Mouse (Mus musculus) right cerebral cortex, postnatal 36 days (tissue): ENCODE data around the gene Eif4ebp2.

Experiments used
- DNase-seq, 2 experiments: peaks; one replicate each; pipeline ENCODE4 v3.0.0; 2022; ENCODE audit warnings: low spot score in 2 of 2, mixed read lengths in 1 of 2

The Eif4ebp2 gene

DNA sequence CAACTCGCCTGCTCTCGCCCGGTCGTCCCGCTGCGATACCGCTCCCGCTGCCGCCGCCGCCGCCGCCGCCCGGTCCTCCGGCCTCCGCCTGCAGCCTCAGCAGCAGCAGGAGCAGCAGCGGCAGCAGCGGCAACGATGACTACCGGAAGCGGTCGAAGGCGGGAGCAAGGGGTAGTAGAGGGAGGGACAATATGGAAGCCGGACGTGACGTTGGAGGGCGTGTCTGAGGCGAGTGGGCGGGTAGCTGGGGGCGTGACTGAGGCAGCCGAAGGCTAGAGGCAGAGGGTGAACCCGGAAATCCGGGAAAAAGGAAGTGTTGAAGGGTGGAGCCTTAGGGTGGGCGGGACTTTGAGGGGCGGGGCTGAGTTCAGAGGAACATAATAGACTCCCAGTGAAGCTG lies at the start of gene Eif4ebp2:
TSS of gene Eif4ebp2 (minus strand) at position 17 of the 400 bp plus-strand sequence.
- peak; percentile 96 to 97 for DNase-seq

DNA sequence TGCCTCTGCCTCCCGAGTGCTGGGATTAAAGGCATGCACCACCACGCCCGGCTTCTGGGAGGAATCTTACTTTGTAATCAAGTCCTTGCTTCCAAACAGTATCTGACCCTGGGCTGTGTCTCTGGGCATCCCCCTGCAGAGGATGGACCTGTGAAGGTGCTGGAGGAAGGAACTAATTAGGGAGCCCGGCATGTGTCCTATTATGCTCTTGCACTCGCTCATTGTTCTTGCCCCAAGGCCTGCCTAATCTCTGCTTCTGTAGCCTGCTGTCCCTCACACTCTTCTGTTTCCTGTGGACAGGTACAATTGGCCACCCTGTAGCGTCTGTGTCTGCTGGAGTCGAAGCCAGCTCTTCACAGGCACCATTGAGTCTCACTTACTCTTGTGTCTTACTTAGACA lies 48.3 kb upstream of the Eif4ebp2 start:
- DNase-seq, result no peak

DNA sequence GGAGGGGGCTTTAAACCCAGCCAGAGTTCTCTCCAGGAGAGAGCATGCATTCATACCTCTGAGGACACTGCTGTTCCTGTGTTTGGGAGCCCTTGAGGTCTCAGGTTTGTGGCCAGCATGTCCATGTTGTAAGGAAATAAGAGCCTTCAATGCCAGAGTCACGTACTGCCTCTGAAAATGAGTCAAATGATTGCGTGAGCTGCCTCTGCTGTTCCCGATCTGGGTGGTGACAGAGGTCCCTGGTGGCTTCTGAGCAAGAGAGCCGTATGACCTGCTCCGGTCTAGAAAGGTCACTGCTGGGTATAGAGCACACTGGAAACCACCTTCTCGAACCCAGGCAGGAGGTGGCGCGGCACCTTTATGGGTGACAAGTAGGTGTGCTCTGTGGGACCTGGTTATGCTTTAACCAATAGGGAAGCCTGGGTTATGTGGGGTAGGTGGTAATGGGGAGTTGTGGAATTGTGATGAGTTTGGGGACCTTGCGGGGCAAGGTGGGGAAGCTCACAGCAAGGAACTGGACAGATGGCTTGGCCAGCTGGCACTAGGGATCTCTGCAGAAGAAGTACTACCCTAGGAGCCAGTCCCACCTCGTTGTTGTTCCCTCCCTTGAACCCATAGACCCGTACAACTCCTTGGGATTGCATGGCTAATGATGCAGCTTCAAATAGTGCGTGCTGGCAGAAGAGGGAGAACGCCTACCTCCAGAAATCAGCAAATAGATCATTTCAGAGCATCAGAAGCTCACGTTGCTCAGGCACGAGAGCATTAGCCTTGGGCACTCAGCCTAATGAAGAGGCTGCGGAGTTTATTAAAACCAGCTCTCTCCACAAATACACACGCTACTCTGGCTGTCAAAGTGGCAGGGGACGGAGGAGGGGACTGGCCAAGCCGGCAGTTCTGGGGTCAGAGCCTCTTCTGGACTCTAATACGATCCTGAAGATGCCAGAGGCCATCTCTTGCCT lies 47.3 kb upstream of the Eif4ebp2 start:
- no peak for DNase-seq

DNA sequence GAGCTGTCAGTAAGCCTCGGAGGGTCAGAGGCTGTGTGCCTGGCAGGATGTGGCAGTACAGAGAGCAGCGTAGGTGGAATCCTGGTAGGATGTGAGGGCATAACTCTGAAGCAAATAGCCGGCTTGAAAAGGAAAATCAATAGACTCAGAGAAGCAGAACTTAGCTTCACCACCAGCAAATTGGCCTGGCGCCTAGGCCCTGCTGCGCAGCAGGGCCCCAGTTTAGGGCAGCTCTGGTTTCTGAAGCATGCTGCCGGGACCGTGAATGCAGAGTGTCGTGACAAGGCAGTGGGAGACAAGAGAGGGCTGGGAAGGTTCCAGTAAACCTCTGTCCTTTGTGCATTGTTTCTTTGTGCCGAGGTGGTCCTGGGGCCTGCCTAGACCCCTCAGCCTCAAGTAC lies 43.8 kb upstream of the Eif4ebp2 start:
- no peak for DNase-seq

DNA sequence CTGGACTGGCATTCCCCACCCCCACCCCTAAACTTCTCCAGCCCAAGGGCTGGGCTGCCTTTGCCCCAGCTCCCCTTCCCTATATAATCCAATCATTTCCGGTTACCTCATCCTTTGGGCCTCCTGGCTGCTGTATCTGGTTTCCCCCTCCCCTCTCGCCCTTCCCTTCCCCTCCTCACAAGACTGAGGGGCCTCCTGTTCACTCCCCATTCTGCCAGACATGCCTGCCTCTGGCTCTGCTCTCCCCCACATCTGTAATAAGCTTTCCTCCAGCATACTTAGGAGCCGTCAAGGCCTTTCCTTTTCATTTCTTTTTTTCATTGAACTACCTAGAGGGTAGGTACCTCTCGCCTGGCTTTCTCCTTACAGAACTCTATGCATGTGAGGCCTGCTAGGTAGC lies 43.0 kb upstream of the Eif4ebp2 start:
- no peak for DNase-seq

DNA sequence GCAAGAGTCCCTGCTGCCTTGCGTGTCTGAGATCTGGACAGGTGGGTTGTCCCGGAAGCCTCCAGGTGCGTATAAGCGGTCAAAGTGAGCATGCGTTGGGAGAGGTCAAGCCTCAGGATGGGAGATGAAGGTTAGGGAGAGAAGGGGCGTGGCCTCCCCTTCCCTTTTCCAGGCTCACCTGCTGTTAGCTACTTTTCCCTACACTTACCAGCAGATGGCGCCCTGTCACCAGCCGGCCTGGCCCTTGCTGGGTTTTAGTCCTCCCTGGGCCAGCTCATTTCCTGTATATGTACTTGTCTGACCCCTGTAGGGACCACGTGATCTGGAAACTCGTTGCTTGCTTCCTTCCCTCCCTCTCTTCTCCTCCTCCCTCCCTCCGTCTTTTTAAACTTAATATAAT lies 39.6 kb upstream of the Eif4ebp2 start:
- peak; percentile 39 to 59 for DNase-seq

DNA sequence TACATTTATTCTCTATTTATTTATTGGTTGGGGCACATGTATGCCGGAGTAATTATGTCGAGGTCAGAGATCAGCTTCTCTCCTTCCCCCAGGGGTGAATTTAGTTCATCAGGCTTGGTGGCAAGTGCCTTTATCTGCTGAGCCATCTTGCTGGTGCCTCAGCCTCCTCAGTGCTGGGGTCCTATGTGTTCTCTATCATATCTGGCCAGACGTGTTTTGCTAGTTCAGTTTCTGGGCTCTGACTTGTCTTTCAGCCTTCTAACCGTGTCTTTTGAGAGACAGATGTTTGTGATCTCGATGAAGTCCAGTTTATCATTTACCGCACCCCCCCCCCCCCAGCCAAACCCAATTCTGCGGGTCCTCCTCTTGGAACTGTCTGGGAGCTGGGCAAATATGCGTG lies 39.1 kb upstream of the Eif4ebp2 start:
- no peak for DNase-seq

DNA sequence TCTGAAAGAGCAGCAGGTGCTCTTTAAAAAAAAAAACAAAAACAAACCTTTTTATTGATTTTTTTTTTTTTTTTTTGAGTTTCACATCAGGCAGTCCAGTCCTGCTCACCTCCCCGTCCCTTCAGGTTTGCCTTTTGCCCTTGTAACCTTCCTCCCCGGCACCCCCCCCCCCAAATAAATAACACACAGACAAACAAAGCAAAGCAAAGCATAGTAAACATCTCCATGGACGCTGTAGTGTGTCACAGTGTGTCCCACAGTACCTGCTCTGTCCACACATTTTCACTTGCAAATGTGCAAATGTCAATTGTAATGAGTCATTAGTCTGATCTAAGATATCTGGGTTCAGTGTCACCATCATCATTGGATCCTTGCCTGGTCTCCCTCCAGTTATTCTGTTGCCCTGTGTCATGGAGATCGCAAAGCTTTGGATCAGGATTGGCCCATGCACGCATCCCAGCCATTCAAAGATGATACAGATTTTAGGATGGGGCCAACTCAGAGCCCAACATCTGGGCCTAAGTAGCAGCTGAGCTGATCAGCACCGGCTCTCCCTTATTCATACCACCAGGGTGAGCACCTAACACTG lies 36.2 kb upstream of the Eif4ebp2 start:
- DNase-seq, result no peak

DNA sequence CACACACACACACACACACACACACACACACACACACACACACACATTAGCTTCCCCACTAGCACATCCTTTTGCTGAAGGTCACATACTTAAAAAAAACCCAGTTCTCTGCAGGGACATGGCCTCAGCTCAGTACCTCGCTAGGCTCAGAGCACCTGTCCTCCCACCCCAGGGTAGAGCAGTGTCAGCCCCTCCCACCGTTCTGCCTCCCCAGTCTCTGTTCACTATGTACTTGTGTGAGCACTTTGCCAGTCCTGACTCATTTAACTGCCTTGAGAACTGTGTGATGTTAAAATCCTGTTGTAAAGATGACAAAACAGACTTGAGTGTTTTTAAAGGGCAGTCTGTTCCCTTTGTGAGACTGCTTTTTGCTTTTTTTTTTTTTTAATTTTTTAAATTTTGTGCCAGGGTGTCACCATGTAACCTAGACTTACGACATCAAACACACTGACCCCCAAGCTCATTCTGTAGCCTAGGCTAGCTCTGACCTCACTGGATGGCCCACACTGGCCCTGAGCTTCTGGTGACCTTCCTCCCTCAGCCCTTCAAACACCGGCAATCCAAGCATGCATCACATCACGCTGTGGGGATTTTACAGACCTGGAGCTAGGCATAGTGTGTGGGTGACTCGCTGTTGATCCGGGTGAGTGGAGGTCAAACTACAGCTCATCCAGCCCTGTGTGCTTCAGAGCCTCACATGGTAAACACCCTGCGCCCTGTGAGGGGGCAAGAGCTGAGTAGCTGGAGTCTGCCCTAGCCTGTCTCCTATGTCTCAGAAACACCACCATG lies 34.3 kb upstream of the Eif4ebp2 start:
- DNase-seq, result no peak

DNA sequence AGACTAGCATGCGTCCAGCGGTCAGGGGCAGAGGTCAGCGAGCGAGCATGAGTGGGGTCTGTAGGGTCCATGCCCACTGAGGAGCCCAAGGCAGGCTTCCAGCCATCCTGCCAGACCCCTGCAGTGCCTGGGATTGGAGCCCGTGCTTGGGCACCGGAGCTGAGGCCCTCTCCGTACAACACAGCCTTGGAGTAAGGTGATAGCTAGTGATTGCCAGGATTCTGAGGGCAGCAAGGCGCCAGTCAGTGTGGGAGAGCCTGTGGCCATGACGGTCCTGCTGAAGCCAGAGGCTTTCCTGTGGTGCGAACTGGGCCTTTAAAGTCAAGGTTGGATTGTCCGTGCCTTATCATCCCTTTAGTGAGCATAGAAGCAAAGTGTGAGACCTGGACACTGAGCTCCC lies 32.3 kb upstream of the Eif4ebp2 start:
- DNase-seq, result no peak

DNA sequence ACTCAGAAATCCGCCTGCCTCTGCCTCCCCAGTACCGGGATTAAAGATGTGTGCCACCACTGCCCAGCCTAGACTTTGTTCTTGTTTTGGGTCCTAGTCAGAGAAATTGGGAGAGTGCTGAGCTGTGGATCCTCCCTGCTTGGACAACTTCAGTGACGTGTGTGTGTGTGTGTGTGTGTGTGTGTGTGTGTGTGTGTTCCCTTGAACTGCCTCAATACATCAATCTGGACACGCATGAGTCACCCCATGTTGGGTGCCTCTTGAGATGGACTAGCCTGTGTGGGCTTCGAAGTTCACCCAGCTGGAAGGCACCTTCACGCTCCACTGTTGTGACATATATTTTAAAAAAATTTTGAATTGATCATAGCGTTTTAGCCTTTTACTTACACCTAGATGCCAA lies 30.3 kb upstream of the Eif4ebp2 start:
- DNase-seq, result no peak

DNA sequence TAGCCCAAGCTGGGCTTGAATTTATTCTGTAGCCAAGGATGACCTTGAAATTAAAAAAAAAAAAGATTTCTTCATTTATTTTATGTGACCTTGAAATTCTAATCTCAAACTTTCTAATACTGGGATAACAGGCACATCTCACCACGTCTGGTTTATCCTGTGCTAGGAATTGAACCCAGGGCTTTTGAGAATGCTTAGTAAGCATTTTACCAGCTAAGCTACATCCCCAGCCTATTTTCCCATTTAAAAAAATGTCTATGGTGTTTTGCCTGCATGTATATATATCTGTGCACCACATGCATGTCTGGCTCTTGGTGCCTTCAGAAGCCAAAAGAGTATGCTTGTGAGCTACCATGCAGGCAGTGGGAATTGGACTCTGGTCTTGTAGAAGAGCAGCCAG lies 28.0 kb upstream of the Eif4ebp2 start:
- DNase-seq, result no peak

DNA sequence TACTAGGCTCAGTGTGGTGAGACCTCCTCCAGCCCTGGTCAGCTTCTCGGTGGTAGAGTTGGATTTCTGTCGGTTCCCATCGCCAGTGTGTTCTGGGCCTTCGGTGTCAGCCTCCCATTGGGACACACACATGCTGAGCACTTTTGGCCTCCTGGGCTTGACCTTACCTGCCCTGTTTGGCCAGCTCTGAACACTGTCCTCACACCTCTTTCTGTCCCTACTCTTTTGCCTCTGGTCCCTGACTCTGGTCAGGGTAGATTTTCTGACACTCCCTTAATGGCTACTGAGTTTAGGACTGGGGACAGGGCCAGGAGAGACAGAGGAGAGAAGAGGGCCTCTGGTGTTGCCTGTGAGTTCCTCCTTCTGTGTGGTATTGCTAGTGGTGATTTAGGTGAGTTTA lies 27.5 kb upstream of the Eif4ebp2 start:
- no peak for DNase-seq

DNA sequence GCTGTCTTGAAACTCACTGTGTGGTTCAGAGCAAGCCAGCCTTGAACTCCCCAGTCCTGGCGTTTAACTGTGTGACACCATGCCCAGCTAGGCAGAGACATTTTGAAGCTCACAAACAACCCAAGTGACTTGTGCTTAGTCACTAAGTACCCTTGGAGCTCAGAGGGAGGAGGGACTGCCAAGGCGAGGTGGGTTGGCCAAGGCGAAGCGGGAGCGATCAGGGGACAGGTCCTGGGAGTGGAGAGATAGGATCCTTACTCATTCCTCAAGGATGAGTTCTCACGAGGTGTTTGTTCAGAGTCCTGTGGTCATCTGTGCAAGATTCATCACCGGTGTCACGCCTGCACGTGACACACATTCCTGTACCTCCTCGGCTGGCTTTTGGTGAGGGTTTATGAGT lies 27.0 kb upstream of the Eif4ebp2 start:
- DNase-seq, result no peak

DNA sequence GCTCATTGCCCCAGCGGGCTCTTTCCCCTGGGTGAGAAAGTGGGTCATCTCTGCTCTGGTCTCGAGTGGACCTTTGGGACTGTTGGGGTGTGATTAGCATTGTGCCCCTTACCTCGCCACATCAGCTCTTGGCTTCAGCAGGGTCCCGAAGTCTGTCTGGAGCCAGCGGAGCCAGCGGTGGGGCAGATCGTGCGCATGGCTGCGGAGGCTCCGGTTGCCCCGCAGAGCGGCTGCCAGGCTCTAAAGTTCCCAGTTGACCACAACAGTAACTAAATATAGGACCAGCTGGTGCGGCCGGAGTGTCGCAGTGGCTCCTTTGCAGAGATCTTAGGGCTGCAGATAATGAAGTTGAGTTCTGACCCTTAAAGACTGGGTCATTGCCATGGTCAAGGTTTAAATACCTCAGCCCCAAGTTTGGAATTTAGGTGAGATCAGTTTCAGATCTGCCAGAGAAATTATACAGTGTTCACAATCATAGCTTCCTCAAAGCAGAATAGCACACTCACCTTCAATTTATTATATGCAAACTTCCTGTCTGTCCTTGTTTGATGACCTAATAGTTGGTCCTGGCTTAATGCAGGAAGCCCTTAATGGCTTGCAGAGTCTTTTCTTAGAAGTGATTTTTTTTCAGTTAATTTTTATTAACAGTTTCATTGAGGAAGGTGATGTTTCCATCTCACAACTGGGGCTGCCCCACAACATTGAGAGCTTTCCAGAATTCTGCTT lies 24.1 kb upstream of the Eif4ebp2 start:
- DNase-seq, result no peak

DNA sequence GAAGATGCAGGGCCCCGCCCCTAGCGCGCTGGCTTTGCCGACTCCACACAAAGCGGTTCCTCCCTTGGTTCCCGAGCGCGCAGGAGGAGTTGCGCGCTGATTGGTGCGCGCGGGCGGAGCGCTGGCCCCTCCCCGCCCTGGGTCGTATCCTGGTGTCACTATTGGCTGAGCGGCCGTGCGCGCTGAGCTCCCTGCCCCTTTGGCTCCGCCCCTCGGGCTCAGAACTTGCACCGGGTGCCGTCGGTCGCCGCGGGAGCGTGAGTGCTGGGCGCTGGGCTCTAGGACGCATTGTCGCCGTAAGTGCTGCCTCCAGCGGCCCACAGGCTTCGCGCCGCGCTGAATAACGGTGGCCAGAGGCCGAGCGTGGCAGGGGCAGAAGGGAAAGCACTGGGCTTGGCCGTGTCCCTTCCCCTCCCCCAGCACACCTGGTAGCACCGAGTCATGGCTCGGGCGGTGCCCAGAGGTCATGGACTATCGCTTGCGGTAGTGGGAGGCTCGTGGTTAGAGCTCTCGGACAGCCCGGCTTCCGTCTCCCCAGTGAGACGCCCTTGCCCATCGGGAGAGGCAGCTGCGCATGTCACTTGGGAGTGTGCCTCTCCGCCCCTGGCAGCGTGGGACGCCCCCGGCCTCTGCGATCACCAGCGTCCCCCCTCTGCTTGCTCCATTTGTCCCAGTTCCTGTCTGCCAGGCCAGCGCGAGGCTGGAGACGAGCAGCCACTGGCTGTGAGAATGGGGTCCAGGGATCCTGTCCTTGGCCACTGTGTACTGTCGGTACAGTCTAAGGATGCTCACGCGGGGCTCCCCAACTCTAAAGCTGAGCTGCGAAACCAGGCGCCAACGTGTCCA lies 23.4 kb upstream of the Eif4ebp2 start, which contains the start of gene Lrrc20:
TSS of gene Lrrc20 (plus strand) at position 208 of the 846 bp plus-strand sequence.
- DNase-seq, result peak; percentile 91 to 94

DNA sequence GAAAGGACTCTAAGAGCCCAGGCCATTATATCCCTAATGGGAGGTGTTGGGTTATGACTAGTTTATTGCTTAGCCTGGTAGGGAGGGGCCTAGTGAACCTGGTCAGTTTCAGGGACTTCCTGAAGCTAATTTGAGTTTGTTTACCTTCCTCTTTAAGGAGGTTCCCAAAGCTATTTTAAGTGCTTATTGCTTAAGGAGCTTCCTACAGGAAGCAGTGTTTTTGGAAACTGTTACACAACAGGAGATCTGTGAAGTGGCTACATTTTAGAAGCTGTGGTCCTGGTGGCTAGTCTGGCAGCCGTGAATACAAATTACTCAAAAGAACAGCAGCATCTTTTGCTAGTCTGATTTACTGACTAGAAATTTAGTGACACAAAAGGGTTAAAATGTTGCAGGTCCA lies 21.9 kb upstream of the Eif4ebp2 start:
- no peak for DNase-seq

DNA sequence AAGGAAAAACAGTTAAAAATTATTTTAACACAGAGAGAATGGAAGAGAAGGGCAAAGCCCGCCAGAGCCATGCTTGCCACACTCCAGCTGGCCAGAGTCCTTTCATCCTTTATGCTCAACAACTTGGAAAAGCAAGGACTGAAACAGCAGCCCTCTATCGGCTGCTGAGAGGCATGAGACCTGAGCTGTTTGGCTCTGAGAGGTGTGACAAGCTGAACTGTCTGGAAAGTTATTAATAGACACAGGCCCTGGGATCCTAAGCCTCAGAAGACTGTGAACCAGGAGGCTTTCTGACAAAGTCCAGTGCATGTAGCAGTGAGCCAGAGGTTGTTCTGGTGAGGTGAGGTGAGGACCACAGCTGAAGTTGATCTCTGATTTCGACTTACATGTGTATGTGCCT lies 21.2 kb upstream of the Eif4ebp2 start:
- no peak for DNase-seq

DNA sequence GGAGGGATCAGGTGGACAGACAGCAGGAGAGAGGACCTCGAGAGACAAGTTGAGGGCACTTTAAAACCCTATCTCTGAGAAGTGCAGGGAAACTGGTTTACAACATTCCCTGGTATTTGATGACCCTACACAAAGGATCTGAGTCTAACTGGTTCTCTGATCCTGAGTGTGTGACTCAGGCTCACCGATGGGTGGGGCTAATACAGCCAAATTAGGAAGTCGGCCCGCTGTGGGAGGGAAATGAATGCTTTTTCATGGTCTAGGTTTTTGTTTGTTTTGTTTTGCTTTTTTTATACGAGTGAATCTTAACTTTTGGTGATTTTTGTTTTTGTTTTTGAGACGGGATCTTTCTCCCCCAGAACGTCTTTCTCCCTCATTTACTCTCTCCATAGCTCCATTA lies 16.4 kb upstream of the Eif4ebp2 start:
- no peak for DNase-seq

DNA sequence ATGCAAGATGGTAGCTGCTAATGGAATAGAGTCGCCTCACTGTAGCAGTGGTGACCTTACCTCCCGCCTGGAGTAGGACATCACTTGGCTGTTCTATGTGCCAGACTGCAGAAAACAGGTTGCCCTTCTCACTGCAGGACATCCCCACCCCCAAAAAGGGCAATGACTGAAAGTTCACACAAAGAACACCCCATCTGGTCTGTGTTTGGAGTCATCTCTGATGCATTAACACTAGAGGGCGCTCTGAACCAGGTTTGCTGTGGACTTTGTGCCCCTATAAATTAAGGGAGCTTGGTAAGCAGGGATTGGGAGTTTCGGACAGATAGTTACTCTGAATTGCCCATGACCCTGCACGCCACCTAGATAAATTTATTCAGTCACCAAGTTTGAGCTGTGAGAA lies 14.4 kb upstream of the Eif4ebp2 start:
- DNase-seq, result no peak

DNA sequence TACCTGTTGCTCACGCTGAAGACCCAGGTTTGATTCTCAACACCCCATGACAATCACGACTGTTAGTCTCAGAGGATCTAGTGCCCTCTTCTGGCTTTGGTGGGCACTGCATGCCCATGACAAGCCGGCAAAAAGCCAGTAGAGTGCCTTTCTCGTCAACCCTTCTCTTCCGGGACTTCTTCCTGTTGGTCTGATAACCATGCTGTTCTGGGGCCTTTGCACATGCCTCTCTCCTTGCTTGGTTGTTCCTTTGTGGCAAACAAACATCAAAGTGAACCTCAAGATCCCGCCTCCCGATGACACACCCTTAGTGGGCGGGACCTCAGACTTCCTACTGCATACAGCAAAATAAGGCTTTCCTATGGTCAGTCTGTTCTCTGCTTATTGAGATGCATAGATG lies 13.8 kb upstream of the Eif4ebp2 start:
- no peak for DNase-seq
